In genomic region chr16:38954501-38955288, GRCm38 (mm10) we compare ENCODE assay signal across 18 mouse cellular contexts.
DNase-seq lines count a peak whose midpoint lies in the region; ATAC-seq and TF ChIP-seq lines count a peak whose summit lies in the region.
"Had no signal": no experiment of that assay in that cellular context is flagged by ENCODE, and none has a peak within 500 bp of the region (broad histone marks: within the 10 kb centered on the region; RNA-seq: fewer than 3 reads in every experiment).

No protein-coding gene starts in this region.

- peak; percentile 52; the same call in 1 of the 2 replicates for ATAC-seq in hindbrain, embryonic 13.5 days (ENCODE audit: low FRiP score)
- ATAC-seq in midbrain, postnatal 0 days (ENCODE audit: low FRiP score), result peak; percentile 66; the same call in 1 of the 2 replicates
- ATAC-seq in midbrain, embryonic 11.5 days (ENCODE audit: low FRiP score), result no peak
- ATAC-seq in forebrain, embryonic 14.5 days, result peak; percentile 49
- ATAC-seq in neural tube, embryonic 14.5 days (ENCODE audit: low read depth), result peak; percentile 42; the same call in 1 of the 2 replicates
- ATAC-seq: activated CD4-positive, CD25-positive, alpha-beta regulatory T cell, adult 4 months; Patski had no signal

- H3K27me3 ChIP-seq in hindbrain, embryonic 13.5 days, result no peaks in the 10 kb centered on the region
- H3K27me3 ChIP-seq in hindbrain, embryonic 10.5 days (ENCODE audit: insufficient read depth, poor library complexity, severe bottlenecking), result no peaks in the 10 kb centered on the region
- H3K27me3 ChIP-seq in midbrain, postnatal 0 days (ENCODE audit: insufficient read depth, low read length), result no peaks in the 10 kb centered on the region
- H3K27me3 ChIP-seq in midbrain, embryonic 11.5 days (ENCODE audit: control insufficient read depth, insufficient read depth, low read length), result no peaks in the 10 kb centered on the region
- H3K27me3 ChIP-seq in forebrain, embryonic 14.5 days (replicated peaks; ENCODE audit: control insufficient read depth, insufficient read depth, low read length), result no peaks in the 10 kb centered on the region
- no peaks in the 10 kb centered on the region for H3K27me3 ChIP-seq in neural tube, embryonic 14.5 days (ENCODE audit: control insufficient read depth, insufficient read depth, low read length)
- H3K27me3 ChIP-seq: embryonic facial prominence, embryonic 12.5 days; midbrain, embryonic 12.5 days; Patski had no signal

- H3K4me2 ChIP-seq in hindbrain, embryonic 13.5 days, result no peak overlapping the region
- no peak overlapping the region for H3K4me2 ChIP-seq in midbrain, postnatal 0 days (ENCODE audit: low read depth, low read length, poor library complexity, severe bottlenecking)
- no peak overlapping the region for H3K4me2 ChIP-seq in midbrain, embryonic 11.5 days
- H3K4me2 ChIP-seq in forebrain, embryonic 14.5 days (ENCODE audit: low read length), result no peak overlapping the region
- H3K4me2 ChIP-seq in neural tube, embryonic 14.5 days (ENCODE audit: low read depth, low read length), result no peak overlapping the region
- H3K4me2 ChIP-seq: embryonic facial prominence, embryonic 12.5 days; midbrain, embryonic 12.5 days had no signal

- H3K4me1 ChIP-seq in hindbrain, embryonic 13.5 days (replicated peaks), result peaks cover 20% of the 10 kb centered on the region
- peaks cover 1% of the 10 kb centered on the region; the same call in 1 of the 2 replicates for H3K4me1 ChIP-seq in hindbrain, embryonic 10.5 days (replicated peaks)
- no peaks in the 10 kb centered on the region for H3K4me1 ChIP-seq in midbrain, postnatal 0 days (ENCODE audit: insufficient read depth, low read length)
- no peaks in the 10 kb centered on the region for H3K4me1 ChIP-seq in midbrain, embryonic 11.5 days (ENCODE audit: control insufficient read depth, insufficient read depth, low read length)
- H3K4me1 ChIP-seq in forebrain, embryonic 14.5 days (ENCODE audit: control insufficient read depth, insufficient read depth, low read length), result peaks cover 5% of the 10 kb centered on the region; the same call in 1 of the 2 replicates
- 0 out of 2 replicates have a peak, but pooled peaks cover 4% of the 10 kb centered on the region for H3K4me1 ChIP-seq in neural tube, embryonic 14.5 days (ENCODE audit: control insufficient read depth, insufficient read depth, low read length)
- H3K4me1 ChIP-seq: embryonic facial prominence, embryonic 12.5 days had no signal

- WGBS in hindbrain, embryonic 13.5 days, result 83% methylated on average over 16 of the region's 16 CpGs
- 84% methylated on average over 16 of the region's 16 CpGs for WGBS in hindbrain, embryonic 10.5 days
- WGBS in midbrain, postnatal 0 days, result 76% methylated on average over 16 of the region's 16 CpGs
- 88% methylated on average over 16 of the region's 16 CpGs for WGBS in midbrain, embryonic 11.5 days
- WGBS in forebrain, embryonic 14.5 days, result 78% methylated on average over 16 of the region's 16 CpGs
- 84% methylated on average over 16 of the region's 16 CpGs for WGBS in neural tube, embryonic 14.5 days

- H3K36me3 ChIP-seq in hindbrain, embryonic 13.5 days, result no peaks in the 10 kb centered on the region
- H3K36me3 ChIP-seq in hindbrain, embryonic 10.5 days, result no peaks in the 10 kb centered on the region
- no peaks in the 10 kb centered on the region for H3K36me3 ChIP-seq in midbrain, postnatal 0 days (ENCODE audit: insufficient read depth, low read length)
- no peaks in the 10 kb centered on the region for H3K36me3 ChIP-seq in midbrain, embryonic 11.5 days (ENCODE audit: control insufficient read depth, insufficient read depth, low read length)
- no peaks in the 10 kb centered on the region for H3K36me3 ChIP-seq in forebrain, embryonic 14.5 days (ENCODE audit: control insufficient read depth, insufficient read depth, low read length)
- H3K36me3 ChIP-seq in neural tube, embryonic 14.5 days (ENCODE audit: control insufficient read depth, insufficient read depth, low read length), result no peaks in the 10 kb centered on the region
- H3K36me3 ChIP-seq: embryonic facial prominence, embryonic 12.5 days; midbrain, embryonic 12.5 days had no signal

- no peak for TF ChIP-seq CTCF in midbrain, postnatal 0 days (IDR thresholded peaks at IDR 0.05)

- H3K9me3 ChIP-seq in hindbrain, embryonic 13.5 days, result no peaks in the 10 kb centered on the region
- 0 out of 2 replicates have a peak, but pooled peaks cover 7% of the 10 kb centered on the region for H3K9me3 ChIP-seq in hindbrain, embryonic 10.5 days
- H3K9me3 ChIP-seq in midbrain, postnatal 0 days (ENCODE audit: low read length), result no peaks in the 10 kb centered on the region
- H3K9me3 ChIP-seq in midbrain, embryonic 11.5 days (ENCODE audit: control insufficient read depth, low read length), result no peaks in the 10 kb centered on the region
- H3K9me3 ChIP-seq in forebrain, embryonic 14.5 days (replicated peaks; ENCODE audit: control insufficient read depth, low read length), result no peaks in the 10 kb centered on the region
- H3K9me3 ChIP-seq in neural tube, embryonic 14.5 days (ENCODE audit: control insufficient read depth, low read length), result no peaks in the 10 kb centered on the region
- H3K9me3 ChIP-seq: embryonic facial prominence, embryonic 12.5 days had no signal

- DNase-seq in hindbrain, embryonic 10.5 days (ENCODE audit: low spot score), result no peak
- no peak for DNase-seq in midbrain, postnatal 0 days (ENCODE audit: low spot score)
- no peak for DNase-seq in midbrain, embryonic 11.5 days (ENCODE audit: low spot score, missing footprints)
- peak; percentile 16 for DNase-seq in forebrain, embryonic 14.5 days (ENCODE audit: low spot score)
- no peak for DNase-seq in adrenal gland, postnatal 14 days
- DNase-seq: gastrocnemius, postnatal 36 days; heart, postnatal 10 days; kidney, adult 9 months; lung, adult 2 months; lung, postnatal 36 days; thymus, adult 18-20 months had no signal

- 0 out of 2 replicates have a peak overlapping the region, but pooled peaks have one; percentile 52 for H3K27ac ChIP-seq in hindbrain, embryonic 13.5 days
- H3K27ac ChIP-seq in hindbrain, embryonic 10.5 days, result no peak overlapping the region
- no peak overlapping the region for H3K27ac ChIP-seq in midbrain, postnatal 0 days (ENCODE audit: low read depth, low read length)
- H3K27ac ChIP-seq in midbrain, embryonic 11.5 days (ENCODE audit: low read depth, low read length), result no peak overlapping the region
- peak overlapping the region; percentile 58; the same call in 1 of the 2 replicates for H3K27ac ChIP-seq in forebrain, embryonic 14.5 days (ENCODE audit: low read depth, low read length)
- H3K27ac ChIP-seq in neural tube, embryonic 14.5 days (ENCODE audit: low read depth, low read length), result peak overlapping the region; percentile 23; the same call in 1 of the 2 replicates
- H3K27ac ChIP-seq: embryonic facial prominence, embryonic 12.5 days; heart, embryonic 10.5 days; midbrain, embryonic 12.5 days had no signal

- no peak overlapping the region for H3K4me3 ChIP-seq in hindbrain, embryonic 13.5 days
- no peak overlapping the region for H3K4me3 ChIP-seq in hindbrain, embryonic 10.5 days
- no peak overlapping the region for H3K4me3 ChIP-seq in midbrain, postnatal 0 days (ENCODE audit: low read depth, low read length)
- H3K4me3 ChIP-seq in midbrain, embryonic 11.5 days (ENCODE audit: low read depth, low read length), result no peak overlapping the region
- H3K4me3 ChIP-seq in forebrain, embryonic 14.5 days (ENCODE audit: low read depth, low read length), result no peak overlapping the region
- H3K4me3 ChIP-seq in neural tube, embryonic 14.5 days (ENCODE audit: low read depth, low read length), result no peak overlapping the region
- H3K4me3 ChIP-seq: embryonic facial prominence, embryonic 12.5 days; heart, embryonic 10.5 days; midbrain, embryonic 12.5 days had no signal

- H3K9ac ChIP-seq in hindbrain, embryonic 13.5 days, result no peak overlapping the region
- no peak overlapping the region for H3K9ac ChIP-seq in midbrain, postnatal 0 days (replicated peaks; ENCODE audit: low read length, poor library complexity, severe bottlenecking)
- H3K9ac ChIP-seq in midbrain, embryonic 11.5 days (ENCODE audit: low read length), result no peak overlapping the region
- H3K9ac ChIP-seq in forebrain, embryonic 14.5 days (ENCODE audit: low read length), result no peak overlapping the region
- H3K9ac ChIP-seq in neural tube, embryonic 14.5 days (replicated peaks; ENCODE audit: low read depth, low read length), result no peak overlapping the region
- H3K9ac ChIP-seq: embryonic facial prominence, embryonic 12.5 days; midbrain, embryonic 12.5 days had no signal

Comparison
In these comparisons a context has a peak if more than half of its experiments do, and no peak if none do; other contexts are left out.
1. H3K27ac ChIP-seq: peak in hindbrain, embryonic 13.5 days (single experiment), forebrain, embryonic 14.5 days (single experiment) and neural tube, embryonic 14.5 days (single experiment); none in hindbrain, embryonic 10.5 days (single experiment), midbrain, postnatal 0 days (single experiment) and midbrain, embryonic 11.5 days (single experiment).